Mouse (Mus musculus) thymus, adult 2 months (tissue): ENCODE data around the gene Tex19.2. TPM values are rescaled to one million over a fixed set of nuclear protein-coding genes. Genes with fewer than 3 reads are reported as not detected.

Experiments
- DNase-seq: peaks from one replicate; pipeline ENCODE4 v3.0.0; 2021
- H3K27ac ChIP-seq: fragments of 200-500 bp; 2 replicates; pipeline ENCODE4 v1.5.1; 2012; ENCODE audit warnings: low read length, control low read depth; ENCODE audit not compliant: control insufficient read depth, insufficient read depth
- H3K27me3 ChIP-seq: fragments of 200-500 bp; 2 replicates; pipeline ENCODE4 v1.6.1; 2012; ENCODE audit warnings: mild to moderate bottlenecking, low read length, moderate library complexity, mixed read lengths; ENCODE audit not compliant: control insufficient read depth, insufficient read depth
- H3K36me3 ChIP-seq: fragments of 200-500 bp; 2 replicates; pipeline ENCODE4 v1.6.1; 2012; ENCODE audit warnings: mild to moderate bottlenecking, low read length, moderate library complexity; ENCODE audit not compliant: control insufficient read depth, insufficient read depth
- H3K4me1 ChIP-seq: fragments of 200-500 bp; replicated peaks from 2 replicates; pipeline ENCODE4 v1.6.1; 2012; ENCODE audit warnings: low read length; ENCODE audit not compliant: control insufficient read depth, insufficient read depth
- H3K4me3 ChIP-seq: fragments of 200-500 bp; 2 replicates; pipeline ENCODE4 v1.5.1; 2012; ENCODE audit warnings: mild to moderate bottlenecking, low read length, control low read depth, moderate library complexity; ENCODE audit not compliant: control insufficient read depth, insufficient read depth
- CTCF ChIP-seq: fragments of 200-500 bp; IDR thresholded peaks from 2 replicates; pipeline ENCODE4 v1.5.1; 2012; ENCODE audit warnings: mild to moderate bottlenecking, control low read depth, low read length, moderate library complexity, borderline replicate concordance; ENCODE audit not compliant: control insufficient read depth, poor library complexity, insufficient read depth; ENCODE audit errors: extremely low read depth
- POLR2A ChIP-seq: fragments of 200-500 bp; IDR thresholded peaks from 2 replicates; pipeline ENCODE4 v1.6.1; 2012; ENCODE audit warnings: mild to moderate bottlenecking, low read length, control low read depth, moderate library complexity; ENCODE audit not compliant: control insufficient read depth, poor library complexity, insufficient read depth; ENCODE audit errors: extremely low read depth
- WGBS: fragments of 180-500 bp; shearing (Covaris S2); methylation state at CpG from one replicate; pipeline ENCODE4 v1.1.7; 2018; 5-methylcytosine and 5-hydroxymethylcytosine counted together
- polyA plus RNA-seq: library from polyadenylated mRNA; depleted of rRNA; stranded (reverse); fragments of >200 nt; gene quantifications from 2 replicates; pipeline ENCODE4 v1.2.3, GENCODE M21; 2012; rRNA removed

The Tex19.2 gene
- polyA plus RNA-seq = 0.04 and 0.08 TPM in 2 replicates

DNA sequence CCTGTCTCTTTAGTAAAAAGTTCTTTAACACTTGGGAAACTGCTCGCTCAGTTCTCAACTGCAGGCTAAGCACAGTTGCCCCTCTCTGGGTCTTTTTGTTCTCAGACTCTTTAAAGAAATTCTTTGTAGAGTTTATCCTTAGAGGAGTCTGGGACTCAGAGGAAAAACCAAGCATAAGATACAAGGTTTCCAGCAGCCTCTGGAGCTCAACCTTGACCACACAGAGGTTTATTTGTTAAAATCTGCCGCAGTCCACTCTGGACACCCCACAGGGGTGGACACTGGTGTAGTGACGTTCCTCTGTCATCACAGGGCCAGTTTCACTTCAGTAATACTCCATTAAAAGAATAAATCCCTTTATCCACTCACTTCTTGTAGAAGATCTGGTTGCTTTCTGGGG lies at the start of gene Tex19.2:
Gene Tex19.2, minus strand, starts transcription at position 101 of the 400 bp plus-strand sequence.
- H3K27ac ChIP-seq = no peak within 1 kb of the TSS
- TF ChIP-seq POLR2A = no peak
- TF ChIP-seq CTCF = no peak
- DNase-seq = no peak
- 95% methylated on average over 3 of the region's 3 CpGs for WGBS
- H3K4me3 ChIP-seq = no peak within 1 kb of the TSS
- no peaks in the 10 kb centered on the region for H3K27me3 ChIP-seq
- no peaks in the 10 kb centered on the region for H3K4me1 ChIP-seq
- no peaks in the 10 kb centered on the region for H3K36me3 ChIP-seq

DNA sequence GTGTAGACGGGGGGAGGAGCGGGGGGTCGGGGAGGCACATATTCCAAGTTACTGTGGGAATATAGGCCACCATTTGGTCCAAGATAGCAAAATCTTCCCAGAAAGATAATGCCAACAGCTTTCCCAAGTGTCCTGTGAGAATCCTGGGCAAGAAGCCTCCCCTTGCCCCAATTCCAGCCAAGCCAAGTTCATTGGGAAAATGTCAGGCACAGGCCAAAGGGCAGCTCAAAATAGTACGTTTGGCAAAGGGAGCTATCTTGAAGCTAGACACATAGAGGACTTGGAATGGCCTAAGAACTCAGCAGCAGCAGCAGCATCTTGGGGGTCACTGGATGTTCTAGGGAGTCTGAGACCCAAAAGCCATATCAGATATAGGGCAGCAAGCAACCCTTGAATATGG lies 45.3 kb upstream of the Tex19.2 start:
- Histone ChIP-seq H3K4me1 (no peaks in the 10 kb centered on the region), H3K27me3 (no peaks in the 10 kb centered on the region), H3K4me3 (no peak overlapping the region), H3K36me3 (no peaks in the 10 kb centered on the region), H3K27ac (no peak overlapping the region)
- no peak for TF ChIP-seq POLR2A
- no peak for TF ChIP-seq CTCF
- DNase-seq = no peak
- 95% methylated on average over 4 of the region's 4 CpGs for WGBS

DNA sequence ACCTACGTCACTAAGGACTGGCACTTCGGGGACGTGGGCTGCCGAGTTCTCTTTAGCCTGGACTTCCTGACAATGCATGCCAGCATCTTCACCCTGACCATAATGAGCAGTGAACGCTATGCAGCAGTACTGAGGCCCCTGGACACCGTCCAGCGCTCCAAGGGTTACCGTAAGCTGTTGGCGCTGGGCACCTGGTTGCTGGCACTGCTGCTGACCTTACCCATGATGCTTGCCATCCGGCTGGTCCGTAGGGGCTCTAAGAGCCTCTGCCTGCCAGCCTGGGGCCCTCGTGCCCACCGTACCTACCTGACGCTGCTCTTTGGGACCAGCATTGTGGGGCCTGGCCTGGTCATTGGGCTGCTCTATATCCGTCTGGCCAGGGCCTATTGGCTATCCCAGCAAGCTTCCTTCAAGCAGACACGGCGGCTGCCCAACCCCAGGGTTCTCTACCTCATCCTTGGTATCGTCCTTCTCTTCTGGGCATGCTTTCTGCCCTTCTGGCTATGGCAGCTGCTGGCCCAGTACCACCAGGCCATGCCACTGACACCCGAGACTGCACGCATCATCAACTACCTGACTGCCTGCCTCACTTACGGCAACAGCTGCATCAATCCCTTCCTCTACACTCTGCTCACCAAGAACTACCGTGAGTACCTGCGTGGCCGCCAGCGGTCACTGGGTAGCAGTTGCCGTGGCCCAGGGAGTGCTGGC lies 42.3 kb upstream of the Tex19.2 start:
- no peaks in the 10 kb centered on the region for H3K36me3 ChIP-seq
- H3K27ac ChIP-seq = no peak overlapping the region
- TF ChIP-seq POLR2A = no peak
- no peak for TF ChIP-seq CTCF
- 95% methylated on average over 26 of the region's 26 CpGs for WGBS
- no peak for DNase-seq
- H3K4me3 ChIP-seq = no peak overlapping the region
- H3K27me3 ChIP-seq = no peaks in the 10 kb centered on the region; the same call in 1 of the 2 replicates
- H3K4me1 ChIP-seq = no peaks in the 10 kb centered on the region

DNA sequence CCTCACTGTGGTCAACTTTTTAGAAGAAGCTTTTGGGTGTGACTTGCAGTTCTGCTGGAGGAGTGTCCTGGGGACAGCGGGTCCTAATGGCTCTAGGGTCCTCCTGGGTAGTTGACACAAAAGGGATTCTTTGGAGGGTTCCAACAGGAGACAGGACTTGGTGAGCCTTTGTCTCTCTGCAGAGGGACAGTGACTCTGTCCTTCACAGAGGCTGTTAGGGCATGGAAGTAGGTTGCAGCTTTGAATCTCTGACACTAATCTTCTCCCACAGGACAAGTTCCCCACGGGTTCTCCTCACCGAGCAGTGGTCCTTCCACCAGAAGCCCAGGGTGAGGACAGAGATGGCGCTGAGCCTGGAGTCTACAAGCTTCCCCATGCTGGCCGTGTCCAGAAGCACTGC lies 41.5 kb upstream of the Tex19.2 start, which contains the start of gene Uts2r:
Gene Uts2r, plus strand, starts transcription at position 301 of the 400 bp plus-strand sequence.
- WGBS = 95% methylated on average over 5 of the region's 5 CpGs
- TF ChIP-seq CTCF = no peak
- TF ChIP-seq POLR2A = no peak
- H3K4me1 ChIP-seq = no peaks in the 10 kb centered on the region
- H3K27ac ChIP-seq = no peak within 1 kb of the TSS
- H3K27me3 ChIP-seq = no peaks in the 10 kb centered on the region; the same call in 1 of the 2 replicates
- H3K4me3 ChIP-seq = no peak within 1 kb of the TSS
- no peak for DNase-seq
- H3K36me3 ChIP-seq = no peaks in the 10 kb centered on the region

DNA sequence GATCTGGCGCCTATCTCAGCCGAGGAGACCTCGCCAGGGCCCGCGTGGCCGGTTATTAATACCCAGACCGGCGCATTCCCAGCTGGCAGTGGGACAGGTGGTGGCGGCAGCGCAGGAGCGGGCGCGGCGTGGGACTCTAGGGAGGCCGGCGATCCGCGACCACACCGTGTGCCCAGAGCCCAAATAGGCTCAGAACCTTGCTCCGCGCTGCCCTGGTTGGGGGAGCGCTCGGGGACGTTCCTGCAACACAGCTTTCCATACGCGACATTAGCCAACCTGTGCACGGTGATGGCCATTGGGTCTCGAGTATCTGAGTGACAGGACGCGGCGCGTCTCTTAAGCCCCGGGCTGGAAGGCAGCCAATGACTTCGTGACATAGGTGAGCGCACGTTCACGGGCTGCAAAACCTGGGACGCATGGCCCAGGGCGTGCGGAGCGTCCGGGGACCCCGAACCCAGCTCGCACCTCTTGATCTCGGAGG lies 38.0 kb upstream of the Tex19.2 start:
- H3K36me3 ChIP-seq = no peaks in the 10 kb centered on the region
- 8% methylated on average over 45 of the region's 45 CpGs for WGBS
- no peaks in the 10 kb centered on the region; the same call in 1 of the 2 replicates for H3K27me3 ChIP-seq
- no peak overlapping the region for H3K4me3 ChIP-seq
- DNase-seq = no peak
- TF ChIP-seq CTCF (no peak), POLR2A (no peak)
- H3K27ac ChIP-seq = no peak overlapping the region
- no peaks in the 10 kb centered on the region for H3K4me1 ChIP-seq

DNA sequence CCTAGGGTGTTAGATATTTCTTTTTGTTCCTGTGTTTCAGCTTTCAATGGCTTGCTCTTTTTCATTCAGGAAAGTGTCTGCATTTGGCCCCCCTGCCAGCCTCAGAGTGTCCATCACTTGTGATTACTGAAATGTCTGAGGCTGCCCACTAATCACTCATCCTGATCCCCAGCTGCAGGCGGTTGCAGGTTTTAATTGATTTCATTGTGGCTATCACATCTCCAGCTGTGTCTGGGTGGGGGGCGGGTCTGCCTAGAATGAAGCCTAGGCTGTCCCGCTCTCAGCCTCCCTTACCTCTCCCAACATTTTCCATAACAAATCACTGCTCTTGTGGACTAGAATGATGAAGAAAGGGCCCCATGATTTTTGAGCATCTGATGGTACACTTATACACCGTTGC lies 35.7 kb upstream of the Tex19.2 start:
- TF ChIP-seq POLR2A (no peak), CTCF (no peak)
- H3K27me3 ChIP-seq = no peaks in the 10 kb centered on the region; the same call in 1 of the 2 replicates
- DNase-seq = no peak
- no peak overlapping the region for H3K4me3 ChIP-seq
- H3K27ac ChIP-seq = no peak overlapping the region
- WGBS = 79% methylated on average over 4 of the region's 4 CpGs
- no peaks in the 10 kb centered on the region for H3K36me3 ChIP-seq
- no peaks in the 10 kb centered on the region for H3K4me1 ChIP-seq

DNA sequence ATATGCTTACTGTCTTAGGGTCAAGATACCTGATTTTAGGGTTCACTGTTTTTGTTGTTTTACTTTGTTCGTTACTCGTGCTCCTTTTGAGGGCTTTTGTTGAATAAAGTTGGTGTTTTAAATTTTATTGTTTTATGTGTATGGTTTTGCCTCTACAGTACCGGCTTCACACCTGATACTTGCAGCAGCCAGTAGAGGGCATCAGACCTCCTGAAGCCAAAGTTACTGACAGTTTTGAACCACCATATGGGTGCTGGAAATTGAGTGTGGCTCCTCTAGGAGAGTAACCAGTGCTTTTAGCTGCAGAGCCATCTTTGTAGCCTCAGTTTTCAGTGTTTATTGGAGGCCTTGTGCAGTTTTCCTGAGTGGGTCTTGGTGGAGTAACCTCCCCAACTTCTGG lies 29.7 kb upstream of the Tex19.2 start:
- Histone ChIP-seq H3K27ac (no peak overlapping the region), H3K4me1 (no peaks in the 10 kb centered on the region), H3K4me3 (no peak overlapping the region), H3K36me3 (no peaks in the 10 kb centered on the region), H3K27me3 (no peaks in the 10 kb centered on the region)
- DNase-seq = no peak
- 87% methylated on average over 3 of the region's 3 CpGs for WGBS
- no peak for TF ChIP-seq CTCF
- TF ChIP-seq POLR2A = no peak
